Mouse (Mus musculus): ENCODE results near the gene Cdc34.

Gene Cdc34

GRCm38 (mm10) chr10:79670071-79670888 is 11.7 kb upstream of the Cdc34 start:
- no peak for DNase-seq (ENCODE audit: extremely low read depth, low read depth, low spot score)

- DNase-seq (ENCODE audit: extremely low read depth, low read depth, low spot score), result no peak
These were observed 10.5 kb upstream of the Cdc34 start for GRCm38 (mm10) chr10:79671396-79672087.

GRCm38 (mm10) chr10:79672088-79672455 is 9.9 kb upstream of the Cdc34 start:
- no peak for DNase-seq (ENCODE audit: extremely low read depth, low read depth, low spot score)

- DNase-seq (ENCODE audit: extremely low read depth, low read depth, low spot score), result no peak
These were observed 8.9 kb upstream of the Cdc34 start for GRCm38 (mm10) chr10:79673054-79673453.

GRCm38 (mm10) chr10:79675346-79676035 is 6.5 kb upstream of the Cdc34 start:
- DNase-seq (ENCODE audit: extremely low read depth, low read depth, low spot score), result no peak

GRCm38 (mm10) chr10:79680606-79681495 is 1.1 kb upstream of the Cdc34 start:
- no peak for DNase-seq (ENCODE audit: extremely low read depth, low read depth, low spot score)

GRCm38 (mm10) chr10:79682551-79682915 is 538 bp downstream of the Cdc34 start:
- no peak for DNase-seq (ENCODE audit: extremely low read depth, low read depth, low spot score)

GRCm38 (mm10) chr10:79682916-79683582 is 1.1 kb downstream of the Cdc34 start:
- DNase-seq (ENCODE audit: extremely low read depth, low read depth, low spot score), result no peak

- DNase-seq (ENCODE audit: extremely low read depth, low read depth, low spot score), result no peak
These were observed 2.0 kb downstream of the Cdc34 start for GRCm38 (mm10) chr10:79683726-79684640.

- DNase-seq (ENCODE audit: extremely low read depth, low read depth, low spot score), result no peak
These were observed 3.0 kb downstream of the Cdc34 start for GRCm38 (mm10) chr10:79684770-79685600.

GRCm38 (mm10) chr10:79686219-79686618 is 4.2 kb downstream of the Cdc34 start:
- DNase-seq (ENCODE audit: extremely low read depth, low read depth, low spot score), result no peak

GRCm38 (mm10) chr10:79686691-79687090 is 4.7 kb downstream of the Cdc34 start:
- no peak for DNase-seq (ENCODE audit: extremely low read depth, low read depth, low spot score)

- DNase-seq (ENCODE audit: extremely low read depth, low read depth, low spot score), result no peak
These were observed 5.5 kb downstream of the Cdc34 start for GRCm38 (mm10) chr10:79687513-79687912.

GRCm38 (mm10) chr10:79688720-79689119 is 6.7 kb downstream of the Cdc34 start, which contains the start of gene Gzmm:
TSS of gene Gzmm (plus strand) at chr10:79689020.
- DNase-seq (ENCODE audit: extremely low read depth, low read depth, low spot score), result no peak

- no peak for DNase-seq (ENCODE audit: extremely low read depth, low read depth, low spot score)
These were observed 7.2 kb downstream of the Cdc34 start for GRCm38 (mm10) chr10:79689178-79689577.

GRCm38 (mm10) chr10:79691986-79692548 is 10.1 kb downstream of the Cdc34 start:
- no peak for DNase-seq (ENCODE audit: extremely low read depth, low read depth, low spot score)

- no peak for DNase-seq (ENCODE audit: extremely low read depth, low read depth, low spot score)
These were observed 11.8 kb downstream of the Cdc34 start for GRCm38 (mm10) chr10:79693580-79694378.

All from fat pad, adult 2 months (tissue).